Mouse (Mus musculus) CH12.LX (cell line): ENCODE data around the gene Atg9b. TPM values are rescaled to one million over a fixed set of nuclear protein-coding genes. Genes with fewer than 3 reads are reported as not detected.

Source experiments
- DNase-seq: peaks from one replicate; pipeline ENCODE4 v3.0.0-alpha.2; 2013; ENCODE audit errors: extremely low read depth
- H3K27ac ChIP-seq: 2 replicates; pipeline ENCODE4 v1.5.1; 2012; ENCODE audit warnings: low read depth, mild to moderate bottlenecking, control low read depth, moderate library complexity; ENCODE audit not compliant: insufficient read depth
- H3K27me3 ChIP-seq: replicated peaks from 2 replicates; pipeline ENCODE3; 2012; ENCODE audit warnings: inconsistent platforms
- H3K36me3 ChIP-seq, 2 experiments: replicated peaks in 1 of 2; 2 replicates each; pipeline versions ENCODE3 to v1.6.1; 2012; ENCODE audit warnings: inconsistent platforms in 1 of 2, low read length in 1 of 2, mild to moderate bottlenecking in 1 of 2, mixed read lengths in 1 of 2, moderate library complexity in 1 of 2; ENCODE audit not compliant: control insufficient read depth in 1 of 2, insufficient read depth in 1 of 2
- H3K4me1 ChIP-seq, 2 experiments: 2 replicates each; pipeline ENCODE4 v1.6.1; 2012; ENCODE audit warnings: inconsistent platforms in 1 of 2, moderate library complexity in 1 of 2; ENCODE audit not compliant: insufficient read depth in 2 of 2, control insufficient read depth in 1 of 2
- H3K4me2 ChIP-seq: 2 replicates; pipeline ENCODE4 v1.6.1; 2012; ENCODE audit warnings: low read depth, mild to moderate bottlenecking, control low read depth; ENCODE audit not compliant: poor library complexity, insufficient read depth, severe bottlenecking
- H3K4me3 ChIP-seq, 3 experiments: fragments of 150-350 bp in 1 of 3; sonication (generic) in 1 of 3; replicated peaks in 1 of 3; 2 replicates each; pipeline versions ENCODE3 to v1.5.1; 2011 to 2012; ENCODE audit warnings: low read depth in 2 of 3, low read length in 2 of 3, mild to moderate bottlenecking in 2 of 3, moderate library complexity in 2 of 3, control low read depth in 1 of 3, improper control_type of control experiment in 1 of 3, inconsistent platforms in 1 of 3, mixed read lengths in 1 of 3; ENCODE audit not compliant: poor library complexity in 1 of 3
- H3K79me2 ChIP-seq: replicated peaks from 2 replicates; pipeline ENCODE4 v1.6.1; 2012; ENCODE audit warnings: mild to moderate bottlenecking, moderate library complexity; ENCODE audit not compliant: control insufficient read depth, poor library complexity, insufficient read depth, severe bottlenecking; ENCODE audit errors: extremely low read depth
- H3K9ac ChIP-seq: 2 replicates; pipeline ENCODE4 v1.6.1; 2012; ENCODE audit warnings: low read depth, mild to moderate bottlenecking, control low read depth, moderate library complexity; ENCODE audit not compliant: insufficient read depth
- H3K9me3 ChIP-seq: replicated peaks from 2 replicates; pipeline ENCODE3; 2012; ENCODE audit warnings: low read length, inconsistent platforms, mixed read lengths
- BHLHE40 ChIP-seq: IDR thresholded peaks from 2 replicates; pipeline ENCODE4 v1.6.1; 2011; ENCODE audit warnings: mild to moderate bottlenecking, low read depth, low read length, improper control_type of control experiment
- CHD1 ChIP-seq: IDR thresholded peaks from 2 replicates; pipeline ENCODE4 v1.6.1; 2012; ENCODE audit warnings: low read depth, low read length, improper control_type of control experiment, inconsistent platforms
- CHD2 ChIP-seq: IDR thresholded peaks from 2 replicates; pipeline ENCODE4 v1.6.1; 2011; ENCODE audit warnings: low read length, improper control_type of control experiment
- E2F4 ChIP-seq: IDR thresholded peaks from 2 replicates; pipeline ENCODE4 v1.6.1; 2011; ENCODE audit warnings: low read depth, low read length, improper control_type of control experiment; ENCODE audit not compliant: insufficient replicate concordance
- ELF1 ChIP-seq: IDR thresholded peaks from 2 replicates; pipeline ENCODE4 v1.6.1; 2014; ENCODE audit warnings: low read depth, mild to moderate bottlenecking, inconsistent platforms, low read length, improper control_type of control experiment
- EP300 ChIP-seq: IDR thresholded peaks from 2 replicates; pipeline ENCODE4 v1.6.1; 2011; ENCODE audit warnings: low read length, improper control_type of control experiment
- ETS1 ChIP-seq: conservative IDR thresholded peaks from 2 replicates; pipeline ENCODE4 v1.6.1; 2012; ENCODE audit warnings: low read depth, mild to moderate bottlenecking, inconsistent platforms, low read length, improper control_type of control experiment, moderate library complexity
- GABPA ChIP-seq: IDR thresholded peaks from 2 replicates; pipeline ENCODE4 v1.6.1; 2012; ENCODE audit warnings: low read depth, low read length, improper control_type of control experiment, inconsistent platforms; ENCODE audit not compliant: insufficient replicate concordance
- HCFC1 ChIP-seq: IDR thresholded peaks from 2 replicates; pipeline ENCODE4 v1.6.1; 2012; ENCODE audit warnings: low read depth, mild to moderate bottlenecking, inconsistent platforms, low read length, improper control_type of control experiment
- JUN ChIP-seq: IDR thresholded peaks from 2 replicates; pipeline ENCODE4 v1.6.1; 2011; ENCODE audit warnings: low read depth, mild to moderate bottlenecking, low read length, improper control_type of control experiment, moderate library complexity; ENCODE audit not compliant: insufficient read depth
- JUND ChIP-seq: conservative IDR thresholded peaks from 2 replicates; pipeline ENCODE4 v1.6.1; 2011; ENCODE audit warnings: low read depth, low read length, improper control_type of control experiment
- KAT2A ChIP-seq: IDR thresholded peaks from 2 replicates; pipeline ENCODE4 v1.6.1; 2012; ENCODE audit warnings: low read length, improper control_type of control experiment, inconsistent platforms; ENCODE audit not compliant: insufficient replicate concordance
- MAFK ChIP-seq: IDR thresholded peaks from 2 replicates; pipeline ENCODE4 v1.6.1; 2011; ENCODE audit warnings: low read length, improper control_type of control experiment; ENCODE audit not compliant: insufficient replicate concordance
- MAZ ChIP-seq: IDR thresholded peaks from 2 replicates; pipeline ENCODE4 v1.6.1; 2012; ENCODE audit warnings: low read depth, mild to moderate bottlenecking, inconsistent platforms, low read length, improper control_type of control experiment, moderate library complexity
- MEF2A ChIP-seq: IDR thresholded peaks from 2 replicates; pipeline ENCODE4 v1.6.1; 2014; ENCODE audit warnings: low read depth, mild to moderate bottlenecking, inconsistent platforms, low read length, improper control_type of control experiment, borderline replicate concordance
- MYC ChIP-seq: IDR thresholded peaks from 2 replicates; pipeline ENCODE4 v1.6.1; 2011; ENCODE audit warnings: low read depth, mild to moderate bottlenecking, improper control_type of control experiment, low read length
- NRF1 ChIP-seq: IDR thresholded peaks from 2 replicates; pipeline ENCODE4 v1.6.1; 2014; ENCODE audit warnings: low read depth, mild to moderate bottlenecking, inconsistent platforms, low read length, improper control_type of control experiment, moderate library complexity
- POLR2A ChIP-seq: IDR thresholded peaks from 2 replicates; pipeline ENCODE4 v1.6.1; 2011; ENCODE audit warnings: low read depth, mild to moderate bottlenecking, improper control_type of control experiment, low read length
- POLR2AphosphoS2 ChIP-seq: IDR thresholded peaks from 2 replicates; pipeline ENCODE4 v1.6.1; 2011; ENCODE audit warnings: low read depth, low read length, improper control_type of control experiment
- RCOR1 ChIP-seq: conservative IDR thresholded peaks from 2 replicates; pipeline ENCODE4 v1.6.1; 2012; ENCODE audit warnings: low read depth, mild to moderate bottlenecking, inconsistent platforms, low read length, improper control_type of control experiment
- SIN3A ChIP-seq: IDR thresholded peaks from 2 replicates; pipeline ENCODE4 v1.6.1; 2012; ENCODE audit warnings: low read length, improper control_type of control experiment, inconsistent platforms
- SMC3 ChIP-seq: IDR thresholded peaks from 2 replicates; pipeline ENCODE4 v1.6.1; 2011; ENCODE audit warnings: low read depth, low read length, improper control_type of control experiment
- TBP ChIP-seq: conservative IDR thresholded peaks from 2 replicates; pipeline ENCODE4 v1.6.1; 2011; ENCODE audit warnings: low read depth, low read length, improper control_type of control experiment
- TCF12 ChIP-seq: IDR thresholded peaks from 2 replicates; pipeline ENCODE4 v1.6.1; 2014; ENCODE audit warnings: low read depth, mild to moderate bottlenecking, inconsistent platforms, low read length, improper control_type of control experiment
- USF1 ChIP-seq: IDR thresholded peaks from 2 replicates; pipeline ENCODE4 v1.6.1; 2014; ENCODE audit warnings: low read depth, mild to moderate bottlenecking, inconsistent platforms, low read length, improper control_type of control experiment
- USF2 ChIP-seq: conservative IDR thresholded peaks from 2 replicates; pipeline ENCODE4 v1.6.1; 2011; ENCODE audit warnings: low read depth, low read length, improper control_type of control experiment
- ZC3H11A ChIP-seq: IDR thresholded peaks from 2 replicates; pipeline ENCODE4 v1.6.1; 2012; ENCODE audit warnings: low read depth, mild to moderate bottlenecking, inconsistent platforms, low read length, improper control_type of control experiment
- ZKSCAN1 ChIP-seq: IDR thresholded peaks from 2 replicates; pipeline ENCODE4 v1.6.1; 2012; ENCODE audit warnings: low read depth, inconsistent platforms, low read length, improper control_type of control experiment, borderline replicate concordance
- ZMIZ1 ChIP-seq: IDR thresholded peaks from 2 replicates; pipeline ENCODE4 v1.6.1; 2012; ENCODE audit warnings: low read depth, mild to moderate bottlenecking, inconsistent platforms, low read length, improper control_type of control experiment
- dilution Hi-C: fragments of 300-500 bp; cut with MboI; formaldehyde crosslinking; loops from 2 replicates; pipeline ENCODE4 v1.14.3; 2020; ENCODE audit warnings: low sequenced_read_pairs; ENCODE audit not compliant: extremely low pct_unique_long_range_greater_than_20kb, extremely low pct_ligation_motif_present
- in situ Hi-C: fragments of 300-500 bp; cut with MboI; formaldehyde crosslinking; loops from 3 replicates; pipeline ENCODE4 v1.14.3; 2019; ENCODE audit warnings: low sequenced_read_pairs, low pct_ligation_motif_present, low pct_unique_long_range_greater_than_20kb, mixed read lengths
- polyA plus RNA-seq: library from polyadenylated mRNA; unstranded; fragments of >175 nt; gene quantifications from 2 replicates; pipeline ENCODE4 v1.2.1, GENCODE M21; 2012; ENCODE audit warnings: low read depth; ENCODE audit not compliant: insufficient read length
- total RNA-seq, 2 experiments: library from RNA; depleted of rRNA; stranded (reverse); fragments of 300-350 nt in 1 of 2; fragments of >200 nt in 1 of 2; gene quantifications; 2 replicates each; pipeline ENCODE4 v1.2.3; 2012 to 2014

The Atg9b gene
- total and polyA plus RNA-seq, 3 experiments: 0.68 to 1.3 (median 0.81) TPM

- H3K9me3 ChIP-seq: no peaks in the 10 kb centered on the region
- H3K4me1 ChIP-seq: peaks cover 6 to 13% of the 10 kb centered on the region in 2 experiments
- H3K9ac ChIP-seq: no peak overlapping the region
- in situ Hi-C loops: no loop called here
- dilution Hi-C loops: no loop called here
- no peaks in the 10 kb centered on the region for H3K36me3 ChIP-seq
- no peaks in the 10 kb centered on the region for H3K79me2 ChIP-seq
- no peak overlapping the region for H3K27ac ChIP-seq
- peaks cover 97% of the 10 kb centered on the region for H3K27me3 ChIP-seq
- no peak overlapping the region for H3K4me2 ChIP-seq
- H3K4me3 ChIP-seq: no peak overlapping the region
- no peak for DNase-seq
- TF ChIP-seq TBP: no peak
- TF ChIP-seq SMC3: no peak
- TF ChIP-seq KAT2A: no peak
- no peak for TF ChIP-seq CHD2
These were observed 48.6 kb downstream of the Atg9b start for GRCm38 (mm10) chr5:24343379-24343778.

GRCm38 (mm10) chr5:24342966-24343365 lies 49.0 kb downstream of the Atg9b start:
- peaks cover 96% of the 10 kb centered on the region for H3K27me3 ChIP-seq
- H3K27ac ChIP-seq: no peak overlapping the region
- dilution Hi-C loops: no loop called here

GRCm38 (mm10) chr5:24342205-24342963 lies 49.6 kb downstream of the Atg9b start:
- H3K27me3 ChIP-seq: peaks cover 96% of the 10 kb centered on the region
- TF ChIP-seq RCOR1 (no peak), USF1 (no peak), ETS1 (no peak), NRF1 (no peak), GABPA (no peak), ZC3H11A (no peak), BHLHE40 (no peak), MAZ (no peak), SIN3A (no peak), ZKSCAN1 (no peak), EP300 (no peak), POLR2AphosphoS2 (no peak), E2F4 (no peak), POLR2A (no peak)

More at GRCm38 (mm10) chr5:24342966-24343365, 49.0 kb downstream of the Atg9b start:
- Histone ChIP-seq H3K36me3 (no peaks in the 10 kb centered on the region), H3K9me3 (no peaks in the 10 kb centered on the region), H3K4me2 (no peak overlapping the region)
- DNase-seq: no peak
- in situ Hi-C loops: no loop called here
- TF ChIP-seq JUN: no peak
- TF ChIP-seq ZMIZ1: no peak
- no peak for TF ChIP-seq USF2
- TF ChIP-seq POLR2AphosphoS2: no peak
- no peak for TF ChIP-seq RCOR1
- no peak for TF ChIP-seq JUND
- no peak for TF ChIP-seq HCFC1
- no peak for TF ChIP-seq ZKSCAN1
- no peak for TF ChIP-seq MAFK
- no peak for TF ChIP-seq POLR2A
- no peak for TF ChIP-seq CHD1
- no peak for TF ChIP-seq ELF1
- TF ChIP-seq KAT2A: no peak
- TF ChIP-seq MEF2A: no peak
- no peak for TF ChIP-seq E2F4
- TF ChIP-seq SMC3: no peak
- TF ChIP-seq EP300: no peak
- no peak for TF ChIP-seq MYC
- no peak for TF ChIP-seq TCF12
- TF ChIP-seq, all 38 proteins: peak for 0
- Histone ChIP-seq H3K79me2 (no peaks in the 10 kb centered on the region), H3K4me3 (no peak overlapping the region), H3K9ac (no peak overlapping the region), H3K4me1 (peaks cover 2 to 12% of the 10 kb centered on the region in 2 experiments; a peak in 3 of 4 replicates)

More at GRCm38 (mm10) chr5:24342205-24342963, 49.6 kb downstream of the Atg9b start:
- no peak for DNase-seq
- Histone ChIP-seq H3K4me2 (no peak overlapping the region), H3K4me3 (no peak overlapping the region), H3K79me2 (no peaks in the 10 kb centered on the region), H3K4me1 (peaks cover 2 to 7% of the 10 kb centered on the region in 2 experiments; a peak in 2 of 4 replicates), H3K36me3 (no peaks in the 10 kb centered on the region), H3K27ac (no peak overlapping the region), H3K9me3 (no peaks in the 10 kb centered on the region), H3K9ac (no peak overlapping the region)
- dilution Hi-C loops: no loop called here
- in situ Hi-C loops: no loop called here
